Mouse (Mus musculus): Measurements from ENCODE around the gene Sox15. TPM values are rescaled to one million over a fixed set of nuclear protein-coding genes. Genes with fewer than 3 reads are reported as not detected.

Gene Sox15
- total RNA-seq, 2 experiments from 2014 or later = not detected

GRCm38 (mm10) chr11:69635471-69635870, 19.6 kb upstream of the Sox15 start:
- no peak for DNase-seq

- no peak for DNase-seq
Measured at GRCm38 (mm10) chr11:69645860-69646259, 9.3 kb upstream of the Sox15 start.

DNA sequence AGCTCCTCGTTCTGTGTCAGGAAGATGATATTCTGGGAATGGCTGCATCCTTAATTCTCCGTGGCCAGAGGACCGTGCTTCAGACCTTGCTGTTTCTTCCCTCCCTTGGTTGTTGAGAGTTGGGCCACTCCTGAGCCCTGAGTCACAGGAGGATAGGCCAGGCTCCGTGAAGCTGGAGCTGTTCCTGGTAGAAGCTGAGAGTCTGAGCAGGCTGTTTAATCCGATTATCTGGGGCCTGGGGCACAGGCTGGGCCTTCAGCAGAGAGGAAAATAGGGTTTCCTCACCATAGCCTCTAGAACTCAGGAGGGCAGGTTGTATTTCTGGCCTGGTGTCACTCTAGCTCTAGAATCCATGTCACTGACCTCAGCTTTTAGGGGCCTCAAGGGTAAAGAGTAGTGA, 1.7 kb upstream of the Sox15 start:
- no peak for DNase-seq

DNA sequence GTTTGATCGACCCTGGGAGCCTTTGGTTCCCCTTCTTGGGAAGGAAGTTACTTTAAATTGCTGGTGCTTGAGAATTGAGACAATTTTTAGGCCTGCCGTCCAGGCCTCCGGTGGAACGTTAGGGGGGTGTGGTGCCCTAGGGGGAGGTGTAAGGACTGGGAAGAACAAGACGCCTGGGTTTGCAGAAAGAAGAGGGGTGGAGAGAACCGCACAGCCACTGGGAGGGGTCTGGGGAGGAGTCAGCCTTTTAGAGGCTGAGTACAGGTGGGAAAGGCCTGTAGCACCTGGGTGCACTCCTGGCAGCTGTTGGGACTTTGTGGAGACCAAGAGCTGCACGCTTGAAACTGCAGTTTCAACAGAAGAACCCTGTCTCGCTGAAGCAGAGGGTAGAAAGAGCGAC, 354 bp upstream of the Sox15 start:
- DNase-seq = no peak

DNA sequence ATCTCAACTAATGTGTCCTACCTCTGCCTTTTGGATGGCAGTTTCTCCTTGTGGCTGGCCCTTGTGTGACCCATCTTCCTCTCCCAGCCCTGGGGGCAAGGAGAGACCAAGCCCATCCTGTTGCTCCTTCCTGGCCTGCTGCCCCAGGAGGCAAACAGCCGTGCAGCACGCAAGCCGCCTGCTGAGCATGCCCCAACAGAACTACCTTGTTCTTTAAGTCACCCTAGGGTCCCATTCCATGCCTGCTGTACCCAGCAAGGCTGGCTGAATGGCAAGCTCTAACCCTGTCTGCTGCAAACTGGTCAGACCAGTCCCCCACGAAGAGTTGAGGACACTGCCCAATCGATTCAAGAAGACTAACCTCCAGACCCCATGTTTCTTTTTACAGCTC, 946 bp downstream of the Sox15 start:
- DNase-seq = no peak

GRCm38 (mm10) chr11:69656617-69657461, 1.7 kb downstream of the Sox15 start:
- peak; percentile 59 for DNase-seq

DNA sequence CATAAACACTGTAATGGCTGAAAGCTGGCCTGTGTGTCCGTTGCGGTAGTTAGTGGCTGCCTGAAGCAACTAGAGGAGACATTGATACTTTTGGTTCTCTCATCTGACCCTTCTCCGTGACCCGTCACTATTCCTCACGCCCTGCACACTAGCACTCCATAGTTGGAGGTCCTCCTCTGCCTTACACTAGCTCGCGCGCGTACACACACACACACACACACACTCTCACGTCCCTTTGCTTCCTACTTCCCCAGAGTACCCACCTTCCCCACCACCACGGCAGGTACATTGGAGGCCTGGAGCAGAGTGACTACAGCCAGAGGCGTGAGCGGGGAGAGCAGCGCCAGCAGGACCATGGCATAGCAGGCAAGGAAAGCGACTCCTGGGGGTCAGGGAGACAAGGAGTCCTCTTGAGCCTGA, 2.4 kb downstream of the Sox15 start:
- DNase-seq = no peak

DNA sequence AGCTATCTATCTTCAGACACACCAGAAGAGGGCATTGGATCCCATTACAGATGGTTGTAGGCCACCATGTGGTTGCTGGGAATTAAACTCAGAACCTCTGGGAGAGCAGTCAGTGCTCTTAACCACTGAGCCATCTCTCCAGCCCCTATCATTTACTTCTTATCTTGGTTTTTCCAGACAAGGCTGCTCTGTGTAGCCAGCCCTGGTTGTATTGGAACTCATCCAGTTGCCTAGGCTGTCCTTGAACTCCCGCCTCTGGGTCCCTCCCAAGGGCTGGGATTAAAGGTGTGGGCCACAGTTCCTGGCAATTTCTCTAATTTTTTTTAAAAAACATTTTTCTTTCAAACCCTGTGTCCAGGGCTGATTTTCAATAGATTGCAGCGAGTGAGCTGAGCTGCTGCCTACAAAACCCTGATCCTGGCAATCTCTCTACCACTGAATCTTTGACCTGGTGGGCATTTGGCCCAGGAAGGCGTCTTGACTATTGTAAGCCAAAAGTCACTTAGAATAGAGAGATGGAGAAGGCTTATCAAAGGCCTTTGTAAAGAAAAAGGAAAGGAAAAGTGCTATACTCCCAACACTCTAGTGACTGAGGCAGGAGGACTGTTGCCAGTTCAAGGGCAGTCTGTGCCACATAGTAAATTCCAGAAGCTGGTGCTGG, 6.2 kb downstream of the Sox15 start:
- peak; percentile 70 for DNase-seq

GRCm38 (mm10) chr11:69662213-69662966, 7.3 kb downstream of the Sox15 start, which contains the start of gene Mpdu1:
Gene Mpdu1 (minus strand): TSS chr11:69662642.
- peak; percentile 94 for DNase-seq

DNA sequence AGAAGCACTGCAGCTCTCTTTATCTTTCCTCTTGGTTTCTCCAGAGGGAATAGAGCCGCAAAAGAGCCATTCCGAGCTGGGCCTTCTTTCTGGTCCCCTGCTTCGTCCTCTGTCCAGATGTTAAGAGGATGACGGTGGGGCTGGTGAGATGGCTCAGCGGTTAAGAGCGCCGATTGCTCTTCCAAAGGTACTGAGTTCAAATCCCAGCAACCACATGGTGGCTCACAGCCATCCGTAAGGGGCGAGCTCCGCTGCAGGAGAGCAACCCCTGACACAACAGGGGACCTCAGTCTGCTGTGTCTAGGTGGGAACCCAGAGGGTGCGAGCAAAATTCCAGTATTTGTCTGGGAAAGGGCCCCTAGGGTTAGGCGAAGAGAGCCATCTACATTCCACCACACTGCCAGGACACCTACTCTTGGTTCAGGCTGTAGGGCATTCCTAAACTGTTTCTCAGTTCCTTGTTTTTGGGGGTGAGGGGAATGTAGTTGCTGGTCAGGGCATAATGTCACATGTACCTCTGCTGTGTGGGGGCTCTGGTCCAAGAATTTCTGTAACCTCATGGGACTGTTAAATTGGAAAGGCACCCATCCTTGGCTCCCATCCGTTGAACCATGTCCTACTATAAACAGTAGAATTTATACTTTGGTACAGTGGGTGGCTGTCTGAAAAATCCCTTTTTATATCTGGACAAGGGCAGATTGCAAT, 8.0 kb downstream of the Sox15 start:
- no peak for DNase-seq

DNA sequence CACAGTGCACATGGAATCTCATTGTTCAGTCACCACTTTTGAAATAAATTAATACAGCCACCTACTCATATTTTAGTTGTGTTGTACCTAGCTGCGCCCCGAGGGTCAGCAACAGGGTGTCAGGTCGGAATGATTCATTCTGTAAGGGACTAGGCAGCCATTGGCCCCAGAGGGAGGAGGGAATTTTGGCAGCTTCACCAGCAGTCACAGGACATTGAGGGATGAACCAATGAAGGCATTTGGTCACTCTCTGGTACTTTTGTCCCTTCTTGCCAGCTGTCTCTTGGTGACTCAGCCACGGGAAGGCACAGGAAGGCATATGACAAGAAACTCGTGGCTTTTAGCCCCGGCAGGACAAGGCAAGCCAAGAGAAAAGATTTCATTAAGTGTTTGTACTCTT, 8.7 kb downstream of the Sox15 start:
- DNase-seq = peak; percentile 72

GRCm38 (mm10) chr11:69664841-69665240, 9.7 kb downstream of the Sox15 start:
- DNase-seq = no peak

- no peak for DNase-seq
Measured at GRCm38 (mm10) chr11:69665457-69665960, 10.4 kb downstream of the Sox15 start.

- peak; percentile 62 for DNase-seq
Measured at GRCm38 (mm10) chr11:69665961-69666664, 11.0 kb downstream of the Sox15 start, which contains the start of gene Cd68. Gene Cd68 (minus strand): TSS chr11:69666153.

DNA sequence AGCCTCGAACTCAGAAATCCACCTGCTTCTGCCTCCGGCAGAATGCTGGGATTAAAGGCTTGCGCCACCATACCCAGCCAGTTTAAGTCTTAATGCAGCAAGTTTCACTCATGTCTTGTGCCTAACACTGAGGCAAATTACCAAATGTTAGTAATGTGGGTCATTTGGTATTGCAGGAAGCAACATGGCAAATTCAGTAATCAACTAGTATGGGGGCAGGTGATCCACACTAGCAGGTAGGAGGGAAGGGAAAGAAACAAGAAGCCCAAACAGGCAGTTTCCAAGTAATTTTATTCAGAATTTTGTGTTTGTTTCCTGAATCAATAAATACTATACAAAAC, 11.5 kb downstream of the Sox15 start:
- DNase-seq = no peak

- DNase-seq = peak; percentile 98
Measured at GRCm38 (mm10) chr11:69670786-69671725, 15.9 kb downstream of the Sox15 start.

DNA sequence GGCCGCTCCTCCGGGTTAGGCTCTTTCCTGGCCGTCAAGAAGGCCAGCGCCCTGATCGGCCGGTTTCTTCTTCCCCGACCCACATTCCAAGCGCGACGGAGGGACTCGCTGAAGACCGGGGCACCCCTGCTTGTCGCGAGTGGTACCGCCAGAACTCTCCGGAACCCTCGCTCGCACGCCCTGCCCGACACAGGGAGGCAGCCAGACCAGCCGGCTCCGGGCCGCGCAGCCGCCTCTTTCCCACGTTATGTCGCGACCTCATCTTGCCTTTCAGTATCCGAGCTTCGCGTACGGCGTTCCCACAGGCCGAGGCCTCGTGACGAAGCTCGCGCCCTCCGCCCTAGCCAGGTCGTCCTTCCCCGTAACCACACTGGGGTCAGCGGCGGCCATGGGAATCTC, 16.6 kb downstream of the Sox15 start:
- no peak for DNase-seq

- peak; percentile 100 for DNase-seq
Measured at GRCm38 (mm10) chr11:69672211-69672706, 17.1 kb downstream of the Sox15 start, which contains the start of gene Eif4a1. Gene Eif4a1 (minus strand): TSS chr11:69672423.

GRCm38 (mm10) chr11:69679144-69679543, 24.0 kb downstream of the Sox15 start:
- DNase-seq = no peak
